Mouse (Mus musculus) G1E (cell line): ENCODE results near the gene Kif12. TPM values are rescaled to one million over a fixed set of nuclear protein-coding genes. Genes with fewer than 3 reads are reported as not detected.
A peak's percentile ranks its signal among the peaks of the same experiment; 100 is the strongest.

Source experiments
- ATAC-seq: 2 replicates; pipeline ENCODE4 v1.8.0; 2016; ENCODE audit warnings: mild to moderate bottlenecking; ENCODE audit not compliant: insufficient number of reproducible peaks, poor library complexity, low FRiP score, severe bottlenecking; ENCODE audit errors: extremely low read depth
- DNase-seq: peaks from one replicate; pipeline ENCODE4 v3.0.0; 2012; ENCODE audit warnings: low spot score
- H3K27me3 ChIP-seq: 2 replicates; pipeline ENCODE4 v1.6.1; 2012; ENCODE audit warnings: mild to moderate bottlenecking, low read length, inconsistent platforms; ENCODE audit not compliant: insufficient read depth
- H3K36me3 ChIP-seq: replicated peaks from 2 replicates; pipeline ENCODE3; 2012; ENCODE audit warnings: mild to moderate bottlenecking, inconsistent platforms
- H3K4me1 ChIP-seq: 2 replicates; pipeline ENCODE4 v1.6.1; 2012; ENCODE audit warnings: low read depth, low read length, inconsistent platforms, mixed read lengths; ENCODE audit not compliant: insufficient read depth
- H3K4me3 ChIP-seq: 2 replicates; pipeline ENCODE4 v1.5.1; 2012; ENCODE audit warnings: low read depth, mild to moderate bottlenecking, inconsistent platforms, low read length, moderate library complexity, mixed read lengths
- H3K9me3 ChIP-seq: replicated peaks from 2 replicates; pipeline ENCODE4 v1.6.1; 2012; ENCODE audit warnings: inconsistent platforms
- CTCF ChIP-seq: IDR thresholded peaks from 2 replicates; pipeline ENCODE4 v1.5.1; 2012; ENCODE audit warnings: low read depth, low read length, inconsistent platforms, mixed read lengths
- GATA1 ChIP-seq: IDR thresholded peaks from 2 replicates; pipeline ENCODE4 v1.6.1; 2012; ENCODE audit warnings: borderline replicate concordance, low read length, inconsistent platforms, mixed read lengths
- GATA2 ChIP-seq: IDR thresholded peaks from 2 replicates; pipeline ENCODE4 v1.6.1; 2012; ENCODE audit warnings: low read depth, low read length, inconsistent platforms, borderline replicate concordance
- POLR2AphosphoS5 ChIP-seq: IDR thresholded peaks from 2 replicates; pipeline ENCODE4 v1.6.1; 2012; ENCODE audit warnings: low read depth, low read length, inconsistent platforms; ENCODE audit not compliant: insufficient replicate concordance
- TAL1 ChIP-seq: conservative IDR thresholded peaks from 2 replicates; pipeline ENCODE4 v1.6.1; 2012; ENCODE audit warnings: low read depth, low read length, inconsistent platforms, mixed read lengths
- polyA plus RNA-seq: library from polyadenylated mRNA; stranded (reverse); fragments of >175 nt; gene quantifications from 2 replicates; pipeline ENCODE4 v1.2.3, GENCODE M21; 2012
- total RNA-seq, 2 experiments: library from RNA; stranded (forward) in 1 of 2; stranded (reverse) in 1 of 2; fragments of 200-1000 nt in 1 of 2; fragments of >200 nt in 1 of 2; fragmentation: Nextera tagmentation in 1 of 2; gene quantifications; 2 replicates each; pipeline ENCODE4 v1.2.3; 2014 to 2017

Kif12 gene
- total and polyA plus RNA-seq, 3 experiments, result not detected

- no peaks in the 10 kb centered on the region for H3K27me3 ChIP-seq
- TF ChIP-seq CTCF (no peak), POLR2AphosphoS5 (no peak), GATA1 (no peak)
- H3K4me1 ChIP-seq, result no peaks in the 10 kb centered on the region
- H3K4me3 ChIP-seq, result no peak overlapping the region
- H3K9me3 ChIP-seq, result peaks cover 76% of the 10 kb centered on the region
- ATAC-seq (no peak), DNase-seq (no peak)
- H3K36me3 ChIP-seq, result no peaks in the 10 kb centered on the region
These were observed 22.4 kb upstream of the Kif12 start for GRCm38 (mm10) chr4:63194366-63194765.

DNA sequence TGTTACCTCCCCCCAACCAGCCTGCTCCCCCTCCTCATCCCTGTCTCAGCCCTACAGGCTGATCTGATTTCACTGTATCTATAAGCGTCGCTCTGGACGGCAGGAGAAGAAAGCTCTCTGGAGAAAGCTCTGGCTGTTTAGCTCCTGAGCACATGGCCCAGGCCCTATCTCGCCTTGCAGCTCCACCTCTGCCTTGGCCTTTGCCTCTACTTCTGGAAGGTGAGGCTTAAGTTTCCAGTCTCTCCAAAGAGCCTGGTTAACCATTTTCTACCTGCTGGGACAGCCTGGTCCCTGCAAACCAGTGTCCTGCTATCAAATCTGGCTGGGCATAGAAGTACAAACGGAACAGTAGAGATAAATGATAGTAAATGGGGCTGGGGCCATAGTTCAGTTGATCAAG lies 19.7 kb upstream of the Kif12 start:
- no peaks in the 10 kb centered on the region for H3K36me3 ChIP-seq
- peaks cover 79% of the 10 kb centered on the region for H3K9me3 ChIP-seq
- H3K4me1 ChIP-seq, result no peaks in the 10 kb centered on the region
- DNase-seq (no peak), ATAC-seq (no peak)
- H3K4me3 ChIP-seq, result no peak overlapping the region
- H3K27me3 ChIP-seq, result no peaks in the 10 kb centered on the region
- no peak for TF ChIP-seq CTCF
- TF ChIP-seq GATA2, result no peak
- TF ChIP-seq TAL1, result no peak
- TF ChIP-seq GATA1, result no peak
- TF ChIP-seq POLR2AphosphoS5, result no peak

DNA sequence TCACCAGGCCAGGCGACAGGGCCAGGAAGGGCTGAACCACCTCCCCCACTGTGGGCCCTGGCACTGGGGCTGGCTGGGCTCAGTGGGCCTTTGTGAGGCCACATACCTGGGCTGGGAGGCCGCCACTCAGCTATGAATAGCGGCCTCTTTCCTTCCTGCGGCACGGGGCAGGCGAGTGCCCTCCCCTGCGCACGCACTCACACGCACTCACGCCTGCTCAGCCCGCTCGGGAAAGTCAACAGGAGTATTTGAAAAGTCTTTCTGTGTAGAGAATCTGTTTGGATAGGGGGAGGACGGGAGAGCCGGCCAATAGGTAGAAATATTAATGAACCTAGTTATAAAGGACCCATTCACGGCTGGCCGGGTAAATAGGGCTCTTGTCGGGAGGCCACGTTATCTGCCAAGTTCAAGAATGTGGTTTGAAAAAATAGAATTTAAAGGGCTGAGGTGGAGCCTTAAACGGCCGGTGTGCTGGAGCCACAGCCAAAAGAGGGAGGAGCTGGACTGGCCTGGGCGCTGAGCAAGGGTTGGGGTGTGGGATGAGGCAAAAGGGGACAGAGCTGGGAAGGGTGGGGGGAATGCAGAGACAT lies 14.4 kb upstream of the Kif12 start:
- ATAC-seq (no peak), DNase-seq (no peak)
- Histone ChIP-seq H3K9me3 (peaks cover 91% of the 10 kb centered on the region), H3K4me3 (no peak overlapping the region), H3K4me1 (no peaks in the 10 kb centered on the region), H3K27me3 (no peaks in the 10 kb centered on the region), H3K36me3 (no peaks in the 10 kb centered on the region)
- TF ChIP-seq TAL1 (no peak), CTCF (no peak), POLR2AphosphoS5 (no peak), GATA2 (no peak), GATA1 (no peak)

GRCm38 (mm10) chr4:63181556-63181955 lies 9.6 kb upstream of the Kif12 start:
- ATAC-seq, result no peak

GRCm38 (mm10) chr4:63171122-63171521 lies 809 bp downstream of the Kif12 start:
- no peak for TF ChIP-seq TAL1
- TF ChIP-seq GATA2, result no peak
- TF ChIP-seq CTCF, result no peak
- no peak for TF ChIP-seq POLR2AphosphoS5
- no peak for DNase-seq
- no peaks in the 10 kb centered on the region for H3K27me3 ChIP-seq
- H3K4me3 ChIP-seq, result peak overlapping the region; percentile 38; the same call in 1 of the 2 replicates
- H3K9me3 ChIP-seq, result peaks cover 78% of the 10 kb centered on the region
- H3K36me3 ChIP-seq, result no peaks in the 10 kb centered on the region
- no peaks in the 10 kb centered on the region for H3K4me1 ChIP-seq
- ATAC-seq, result no peak

More at GRCm38 (mm10) chr4:63181556-63181955, 9.6 kb upstream of the Kif12 start:
- Histone ChIP-seq H3K4me1 (no peaks in the 10 kb centered on the region), H3K4me3 (no peak overlapping the region; the same call in 1 of the 2 replicates), H3K36me3 (no peaks in the 10 kb centered on the region), H3K9me3 (peaks cover 76% of the 10 kb centered on the region), H3K27me3 (no peaks in the 10 kb centered on the region)
- TF ChIP-seq TAL1 (no peak), POLR2AphosphoS5 (no peak), CTCF (no peak), GATA2 (no peak), GATA1 (no peak)
- no peak for DNase-seq

DNA sequence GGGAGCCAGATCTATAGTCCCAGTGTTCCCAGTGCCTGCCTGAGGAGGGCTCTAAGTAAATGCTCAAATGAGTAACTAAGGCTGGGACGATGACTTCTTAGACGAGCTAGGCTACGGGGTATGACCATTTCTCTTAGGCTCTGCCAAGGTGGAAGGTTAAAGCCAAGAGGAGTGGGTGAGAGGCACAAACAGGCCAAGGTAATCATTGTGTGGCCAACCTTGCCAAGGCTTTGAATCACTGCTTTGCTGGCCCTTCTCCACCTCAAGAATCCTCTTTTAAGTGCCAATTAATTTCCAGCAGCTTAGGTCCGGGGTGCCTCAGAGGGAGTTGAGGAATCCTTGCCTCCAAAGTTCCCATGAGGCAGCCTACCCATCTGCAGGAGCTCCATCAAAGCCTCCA lies 1.9 kb downstream of the Kif12 start:
- TF ChIP-seq POLR2AphosphoS5 (no peak), TAL1 (no peak), CTCF (no peak), GATA2 (no peak), GATA1 (no peak)
- Histone ChIP-seq H3K9me3 (peaks cover 89% of the 10 kb centered on the region), H3K4me1 (no peaks in the 10 kb centered on the region), H3K36me3 (no peaks in the 10 kb centered on the region), H3K27me3 (no peaks in the 10 kb centered on the region), H3K4me3 (no peak overlapping the region)
- DNase-seq (no peak), ATAC-seq (no peak)

DNA sequence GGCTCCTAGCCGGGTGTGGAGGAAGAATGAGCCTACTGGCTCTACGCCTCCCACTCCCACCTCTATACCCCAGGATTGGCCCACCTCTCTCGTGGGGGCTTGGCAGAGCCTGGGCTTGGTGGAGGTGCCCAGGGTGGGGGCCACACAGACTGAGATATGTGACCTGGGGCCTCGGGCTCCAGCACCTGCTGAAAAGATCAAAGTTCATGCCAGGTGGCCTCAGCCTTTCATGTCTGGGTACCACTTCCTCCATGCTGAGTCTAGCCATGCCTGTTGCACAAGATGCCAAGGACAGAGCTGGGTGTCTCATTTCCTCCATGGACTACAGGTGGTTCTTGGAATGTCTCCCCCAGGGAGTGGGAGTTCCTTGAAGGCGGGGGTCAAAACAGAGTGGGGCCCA lies 5.6 kb downstream of the Kif12 start:
- ATAC-seq (no peak), DNase-seq (no peak)
- Histone ChIP-seq H3K9me3 (peaks cover 90% of the 10 kb centered on the region), H3K4me3 (no peak overlapping the region), H3K4me1 (no peaks in the 10 kb centered on the region), H3K36me3 (no peaks in the 10 kb centered on the region), H3K27me3 (no peaks in the 10 kb centered on the region)
- TF ChIP-seq POLR2AphosphoS5, result no peak
- no peak for TF ChIP-seq TAL1
- no peak for TF ChIP-seq GATA1
- no peak for TF ChIP-seq CTCF
- TF ChIP-seq GATA2, result no peak
